Mouse (Mus musculus) midbrain, embryonic 12.5 days (tissue): ENCODE data around the gene Gm6377. TPM values are rescaled to one million over a fixed set of nuclear protein-coding genes. Genes with fewer than 3 reads are reported as not detected.

Source experiments
- ATAC-seq: fragments of 200-750 bp; cut with Nextera tagmentation; 2 replicates; pipeline ENCODE4 v1.8.0; 2017; ENCODE audit warnings: low read depth, moderate TSS enrichment, moderate library complexity; ENCODE audit not compliant: low FRiP score
- H3K27ac ChIP-seq: fragments of 300-500 bp; sonication (generic); replicated peaks from 2 replicates; pipeline ENCODE4 v1.5.1; 2016; ENCODE audit warnings: mild to moderate bottlenecking
- H3K27me3 ChIP-seq: fragments of 300-500 bp; sonication (generic); 2 replicates; pipeline ENCODE4 v1.6.1; 2016; ENCODE audit warnings: mild to moderate bottlenecking
- H3K36me3 ChIP-seq: fragments of 300-500 bp; sonication (generic); 2 replicates; pipeline ENCODE4 v1.6.1; 2016
- H3K4me1 ChIP-seq: fragments of 300-500 bp; sonication (generic); 2 replicates; pipeline ENCODE4 v1.6.1; 2016
- H3K4me2 ChIP-seq: fragments of 300-500 bp; sonication (generic); replicated peaks from 2 replicates; pipeline ENCODE4 v1.6.1; 2016; ENCODE audit warnings: mild to moderate bottlenecking, moderate library complexity
- H3K4me3 ChIP-seq: fragments of 300-500 bp; sonication (generic); 2 replicates; pipeline ENCODE4 v1.5.1; 2016; ENCODE audit warnings: mild to moderate bottlenecking
- H3K9ac ChIP-seq: fragments of 300-500 bp; sonication (generic); replicated peaks from 2 replicates; pipeline ENCODE4 v1.6.1; 2016; ENCODE audit warnings: mild to moderate bottlenecking, moderate library complexity
- H3K9me3 ChIP-seq: fragments of 300-500 bp; sonication (generic); 2 replicates; pipeline ENCODE4 v1.6.1; 2016; ENCODE audit warnings: mild to moderate bottlenecking
- WGBS: fragments of 180-500 bp; shearing (Covaris S2); methylation state at CpG from one replicate; pipeline ENCODE4 v1.1.7; 2016; 5-methylcytosine and 5-hydroxymethylcytosine counted together
- polyA plus RNA-seq: library from polyadenylated mRNA; unstranded; fragments of >200 nt; fragmentation: Nextera tagmentation; extraction: Ambion mirVana; gene quantifications from 2 replicates; pipeline ENCODE4 v1.2.1, GENCODE M21; 2016

The Gm6377 gene
- 0.08 and 0.26 TPM in 2 replicates for polyA plus RNA-seq

GRCm38 (mm10) chrX:109196468-109196867 is at the start of gene Gm6377:
Gene Gm6377 (plus strand): TSS chrX:109196756.
- H3K4me1 ChIP-seq = no peaks in the 10 kb centered on the region
- H3K27ac ChIP-seq = no peak within 1 kb of the TSS
- H3K27me3 ChIP-seq = no peaks in the 10 kb centered on the region
- no peaks in the 10 kb centered on the region for H3K36me3 ChIP-seq
- no peak within 1 kb of the TSS for H3K4me2 ChIP-seq
- no peak within 1 kb of the TSS for H3K9ac ChIP-seq
- H3K9me3 ChIP-seq = no peaks in the 10 kb centered on the region
- no peak for ATAC-seq
- 86% methylated on average over 4 of the region's 4 CpGs for WGBS
- no peak within 1 kb of the TSS for H3K4me3 ChIP-seq

GRCm38 (mm10) chrX:109147108-109147507 is 49.4 kb upstream of the Gm6377 start:
- 92% methylated on average over 3 of the region's 3 CpGs for WGBS

DNA sequence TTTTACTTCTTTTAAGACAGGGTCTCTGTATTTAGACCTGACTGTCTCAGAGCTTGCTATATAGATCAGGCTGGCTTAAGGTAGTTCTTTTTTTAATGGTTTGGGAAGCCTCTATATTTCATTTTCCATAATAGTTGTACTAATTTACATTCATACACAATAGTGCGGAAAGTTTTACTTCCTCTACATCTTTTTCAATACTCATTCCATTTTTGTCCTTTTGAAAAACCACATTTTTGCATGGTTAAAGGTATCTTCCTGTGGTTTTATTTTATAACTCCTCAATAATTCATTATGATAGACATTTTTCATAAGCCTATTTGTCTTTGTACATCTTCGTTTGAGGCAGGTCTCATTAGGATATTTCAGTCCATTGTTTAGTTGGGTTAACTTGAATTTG is 45.3 kb upstream of the Gm6377 start:
- no peaks in the 10 kb centered on the region for H3K27me3 ChIP-seq
- ATAC-seq = no peak
- no peak overlapping the region for H3K4me3 ChIP-seq
- no peaks in the 10 kb centered on the region for H3K4me1 ChIP-seq
- H3K36me3 ChIP-seq = no peaks in the 10 kb centered on the region
- no peak overlapping the region for H3K4me2 ChIP-seq
- no peak overlapping the region for H3K27ac ChIP-seq
- no peak overlapping the region for H3K9ac ChIP-seq
- WGBS = 94% methylated on average over 2 of the region's 2 CpGs
- H3K9me3 ChIP-seq = no peaks in the 10 kb centered on the region

More at GRCm38 (mm10) chrX:109147108-109147507, 49.4 kb upstream of the Gm6377 start:
- ATAC-seq = no peak
- Histone ChIP-seq H3K4me3 (no peak overlapping the region), H3K27ac (no peak overlapping the region), H3K4me1 (no peaks in the 10 kb centered on the region), H3K4me2 (no peak overlapping the region), H3K27me3 (no peaks in the 10 kb centered on the region), H3K9ac (no peak overlapping the region), H3K36me3 (no peaks in the 10 kb centered on the region), H3K9me3 (no peaks in the 10 kb centered on the region)

GRCm38 (mm10) chrX:109160326-109160725 is 36.2 kb upstream of the Gm6377 start:
- H3K9ac ChIP-seq = no peak overlapping the region
- no peaks in the 10 kb centered on the region for H3K9me3 ChIP-seq
- no peak overlapping the region for H3K4me3 ChIP-seq
- H3K27ac ChIP-seq = no peak overlapping the region
- no peaks in the 10 kb centered on the region for H3K36me3 ChIP-seq
- WGBS = 96% methylated on average over 1 of the region's 1 CpGs
- no peak for ATAC-seq
- no peaks in the 10 kb centered on the region for H3K27me3 ChIP-seq
- no peaks in the 10 kb centered on the region for H3K4me1 ChIP-seq
- H3K4me2 ChIP-seq = no peak overlapping the region

DNA sequence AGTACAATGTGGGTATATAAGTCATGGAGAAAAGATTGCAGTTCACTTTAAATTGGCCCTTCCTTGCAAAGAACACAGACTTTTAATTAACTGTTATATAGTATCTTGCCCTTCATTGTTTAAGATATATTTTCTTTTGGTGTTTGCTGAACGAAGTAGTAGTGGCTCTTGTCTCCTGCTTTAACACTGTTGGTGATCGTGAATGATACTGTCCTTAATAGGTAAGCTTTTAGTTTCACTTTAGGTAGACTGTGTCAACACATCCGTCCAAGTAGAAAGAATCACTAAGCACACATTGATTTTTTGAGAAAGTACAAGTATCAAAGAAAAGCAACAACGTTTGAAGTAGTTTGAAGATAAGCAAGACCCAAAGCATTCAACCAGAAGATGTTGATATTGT is 35.7 kb upstream of the Gm6377 start:
- Histone ChIP-seq H3K4me1 (no peaks in the 10 kb centered on the region), H3K4me2 (no peak overlapping the region), H3K27ac (no peak overlapping the region), H3K9ac (no peak overlapping the region), H3K9me3 (no peaks in the 10 kb centered on the region), H3K4me3 (no peak overlapping the region), H3K27me3 (no peaks in the 10 kb centered on the region), H3K36me3 (no peaks in the 10 kb centered on the region)
- no peak for ATAC-seq
- 75% methylated on average over 4 of the region's 4 CpGs for WGBS

DNA sequence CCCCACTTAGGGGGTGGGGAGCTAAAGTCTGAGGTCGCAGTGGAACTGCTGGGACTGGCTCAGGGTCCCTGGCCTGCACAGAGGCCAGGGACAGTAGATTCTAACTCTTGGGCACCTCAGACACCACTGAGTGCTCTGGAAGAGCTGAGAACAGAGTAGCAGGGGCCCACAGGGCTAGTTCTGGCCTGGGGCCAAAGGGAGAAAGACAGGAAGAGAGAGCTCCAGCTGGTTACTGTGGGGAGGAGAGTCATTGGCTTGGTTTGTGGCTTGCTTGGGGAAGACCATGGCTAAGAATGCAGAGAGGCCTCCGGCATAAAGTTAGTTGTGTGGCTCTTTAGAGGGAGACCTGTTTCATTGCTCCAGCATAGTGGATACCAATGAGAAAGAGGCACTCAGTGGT is 21.5 kb upstream of the Gm6377 start:
- no peak for ATAC-seq
- Histone ChIP-seq H3K27ac (no peak overlapping the region), H3K9me3 (no peaks in the 10 kb centered on the region), H3K9ac (no peak overlapping the region), H3K4me2 (no peak overlapping the region), H3K4me1 (no peaks in the 10 kb centered on the region), H3K36me3 (no peaks in the 10 kb centered on the region), H3K27me3 (no peaks in the 10 kb centered on the region), H3K4me3 (no peak overlapping the region)
- WGBS = 70% methylated on average over 2 of the region's 2 CpGs

DNA sequence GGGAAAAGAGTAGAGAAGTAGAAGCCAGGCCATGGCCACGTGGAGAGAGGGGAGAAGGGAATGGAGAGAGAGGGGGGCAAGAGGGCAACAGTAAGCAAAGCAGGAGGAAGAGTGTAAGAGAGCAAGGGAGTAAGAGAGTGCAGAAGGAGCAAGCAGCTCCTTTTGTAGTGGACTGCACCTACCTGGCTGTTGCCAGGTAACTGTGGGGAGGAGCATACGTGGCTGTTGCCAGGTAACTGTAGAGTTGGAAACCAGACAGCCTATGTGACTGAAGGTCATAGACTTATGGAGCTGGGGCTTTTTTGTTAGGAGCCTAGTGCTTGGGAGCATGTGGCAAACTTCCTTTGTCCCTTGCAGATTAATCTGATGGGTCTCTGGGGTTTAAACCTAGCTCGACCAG is 21.1 kb upstream of the Gm6377 start:
- no peaks in the 10 kb centered on the region for H3K36me3 ChIP-seq
- H3K4me2 ChIP-seq = no peak overlapping the region
- H3K9ac ChIP-seq = no peak overlapping the region
- H3K27ac ChIP-seq = no peak overlapping the region
- no peaks in the 10 kb centered on the region for H3K9me3 ChIP-seq
- H3K27me3 ChIP-seq = no peaks in the 10 kb centered on the region
- H3K4me3 ChIP-seq = no peak overlapping the region
- 42% methylated on average over 3 of the region's 3 CpGs for WGBS
- H3K4me1 ChIP-seq = no peaks in the 10 kb centered on the region
- no peak for ATAC-seq

- H3K9ac ChIP-seq = no peak overlapping the region
- no peak overlapping the region for H3K4me2 ChIP-seq
- H3K4me1 ChIP-seq = no peaks in the 10 kb centered on the region
- H3K27ac ChIP-seq = no peak overlapping the region
- H3K9me3 ChIP-seq = no peaks in the 10 kb centered on the region
- H3K27me3 ChIP-seq = no peaks in the 10 kb centered on the region
- no peak for ATAC-seq
- 81% methylated on average over 4 of the region's 4 CpGs for WGBS
- H3K36me3 ChIP-seq = no peaks in the 10 kb centered on the region
- no peak overlapping the region for H3K4me3 ChIP-seq
Observed at GRCm38 (mm10) chrX:109184706-109185478, 11.7 kb upstream of the Gm6377 start.

DNA sequence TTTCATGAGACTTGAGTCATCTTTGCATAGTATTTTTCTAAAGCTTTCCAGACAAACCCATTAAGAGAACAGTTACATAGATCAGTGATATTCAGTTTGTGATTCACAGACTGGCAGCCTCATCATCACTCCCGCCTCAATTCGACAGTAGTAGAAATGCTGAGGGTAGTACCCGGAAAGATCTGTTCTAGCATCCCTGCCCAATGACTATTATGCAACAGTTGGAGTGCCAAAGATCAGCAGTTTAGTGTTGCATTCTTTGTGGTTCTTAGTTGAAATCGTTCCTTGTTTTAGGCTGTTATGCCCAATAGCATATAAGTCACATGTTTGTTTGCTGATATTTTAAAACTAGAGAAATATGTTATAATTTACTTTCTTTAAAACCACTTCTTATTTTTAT is 6.9 kb upstream of the Gm6377 start:
- no peaks in the 10 kb centered on the region for H3K9me3 ChIP-seq

GRCm38 (mm10) chrX:109190969-109191368 is 5.6 kb upstream of the Gm6377 start:
- H3K4me3 ChIP-seq = no peak overlapping the region
- WGBS = 74% methylated on average over 4 of the region's 4 CpGs
- H3K9ac ChIP-seq = no peak overlapping the region

More for the DNA sequence above, 6.9 kb upstream of the Gm6377 start:
- WGBS = 90% methylated on average over 4 of the region's 4 CpGs
- no peaks in the 10 kb centered on the region for H3K27me3 ChIP-seq
- no peak overlapping the region for H3K27ac ChIP-seq
- no peak for ATAC-seq
- H3K4me2 ChIP-seq = no peak overlapping the region
- H3K4me3 ChIP-seq = no peak overlapping the region
- no peak overlapping the region for H3K9ac ChIP-seq
- no peaks in the 10 kb centered on the region for H3K36me3 ChIP-seq
- no peaks in the 10 kb centered on the region for H3K4me1 ChIP-seq

DNA sequence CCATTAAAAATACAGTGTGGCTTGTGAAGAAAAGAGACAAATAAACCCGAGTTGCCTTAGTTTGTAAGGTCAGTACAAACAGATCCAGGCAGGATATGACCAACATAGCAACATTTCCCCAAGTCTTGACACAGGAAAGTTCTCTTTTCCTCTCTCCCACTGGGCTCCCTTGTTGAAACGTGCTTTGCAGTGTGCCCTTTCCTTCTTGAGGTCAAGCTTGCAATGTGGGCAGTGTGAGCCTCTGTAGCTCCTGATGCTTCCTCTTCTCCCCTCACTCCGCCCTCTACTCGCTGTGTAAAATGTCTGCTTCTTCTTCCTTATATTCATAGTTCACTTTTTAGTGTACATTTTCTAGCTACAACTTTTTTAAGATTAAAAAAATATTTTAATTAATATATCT is 5.1 kb upstream of the Gm6377 start:
- no peak overlapping the region for H3K4me2 ChIP-seq
- no peak overlapping the region for H3K27ac ChIP-seq
- ATAC-seq = no peak
- no peaks in the 10 kb centered on the region for H3K27me3 ChIP-seq
- H3K9me3 ChIP-seq = no peaks in the 10 kb centered on the region
- H3K36me3 ChIP-seq = no peaks in the 10 kb centered on the region
- 76% methylated on average over 4 of the region's 4 CpGs for WGBS
- no peaks in the 10 kb centered on the region for H3K4me1 ChIP-seq
- no peak overlapping the region for H3K4me3 ChIP-seq
- H3K9ac ChIP-seq = no peak overlapping the region

More at GRCm38 (mm10) chrX:109190969-109191368, 5.6 kb upstream of the Gm6377 start:
- no peak overlapping the region for H3K4me2 ChIP-seq
- no peaks in the 10 kb centered on the region for H3K9me3 ChIP-seq
- no peak overlapping the region for H3K27ac ChIP-seq
- H3K4me1 ChIP-seq = no peaks in the 10 kb centered on the region
- no peak for ATAC-seq
- no peaks in the 10 kb centered on the region for H3K36me3 ChIP-seq
- H3K27me3 ChIP-seq = no peaks in the 10 kb centered on the region

- H3K4me1 ChIP-seq = no peaks in the 10 kb centered on the region
- H3K9me3 ChIP-seq = no peaks in the 10 kb centered on the region
- no peak overlapping the region for H3K9ac ChIP-seq
- no peak overlapping the region for H3K27ac ChIP-seq
- no peak for ATAC-seq
- no peak overlapping the region for H3K4me2 ChIP-seq
- H3K36me3 ChIP-seq = no peaks in the 10 kb centered on the region
- no peak overlapping the region for H3K4me3 ChIP-seq
- no peaks in the 10 kb centered on the region for H3K27me3 ChIP-seq
Observed at GRCm38 (mm10) chrX:109207843-109208242, 11.3 kb downstream of the Gm6377 start.

GRCm38 (mm10) chrX:109228720-109229119 is 32.2 kb downstream of the Gm6377 start:
- H3K9ac ChIP-seq = no peak overlapping the region
- no peak overlapping the region for H3K27ac ChIP-seq

More at GRCm38 (mm10) chrX:109228720-109229119, 32.2 kb downstream of the Gm6377 start:
- no peak overlapping the region for H3K4me2 ChIP-seq
- no peak for ATAC-seq
- H3K27me3 ChIP-seq = no peaks in the 10 kb centered on the region
- no peaks in the 10 kb centered on the region for H3K36me3 ChIP-seq
- no peak overlapping the region for H3K4me3 ChIP-seq
- H3K9me3 ChIP-seq = no peaks in the 10 kb centered on the region
- H3K4me1 ChIP-seq = no peaks in the 10 kb centered on the region
- 92% methylated on average over 1 of the region's 1 CpGs for WGBS
